Mouse (Mus musculus): ENCODE data around the gene Fbln2. TPM values are rescaled to one million over a fixed set of nuclear protein-coding genes. Genes with fewer than 3 reads are reported as not detected.
A peak's percentile ranks its signal among the peaks of the same experiment; 100 is the strongest.
"Not testable (repeated sequence)": the region's sequence is repeated elsewhere in the genome, so short reads cannot be mapped to it uniquely, and the experiment has no call there.

The Fbln2 gene
- polyA plus RNA-seq (2012) = 0.07 TPM in 1 of 2 replicates, not detected in the other

DNA sequence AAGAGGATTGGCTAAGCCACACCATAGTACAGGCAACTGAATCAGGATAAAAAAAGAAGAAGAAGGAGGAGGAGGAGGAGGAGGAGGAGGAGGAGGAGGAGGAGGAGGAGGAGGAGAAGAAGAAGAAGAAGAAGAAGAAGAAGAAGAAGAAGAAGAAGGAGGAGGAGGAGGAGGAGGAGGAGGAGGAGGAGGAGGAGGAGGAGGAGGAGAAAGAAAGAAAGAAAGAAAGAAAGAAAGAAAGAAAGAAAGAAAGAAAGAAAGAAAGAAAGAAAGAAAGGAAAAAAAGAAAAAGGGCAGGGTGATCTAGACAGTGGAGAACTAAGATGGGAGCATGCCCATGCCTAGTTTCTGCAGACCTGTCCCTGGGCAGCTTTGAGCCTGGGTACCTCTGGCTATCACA, at the start of gene Fbln2:
Fbln2 (plus strand) TSS at position 301 of the 400 bp plus-strand sequence.
- H3K4me3 ChIP-seq (replicated peaks) = peak within 1 kb of the TSS; percentile 10
- H3K27me3 ChIP-seq (ENCODE audit: control insufficient read depth) = peaks cover 36% of the 10 kb centered on the region
- H3K4me1 ChIP-seq (ENCODE audit: control insufficient read depth); H3K9me3 ChIP-seq (ENCODE audit: control insufficient read depth, low read length); H3K36me3 ChIP-seq (ENCODE audit: control insufficient read depth): not testable (repeated sequence)

DNA sequence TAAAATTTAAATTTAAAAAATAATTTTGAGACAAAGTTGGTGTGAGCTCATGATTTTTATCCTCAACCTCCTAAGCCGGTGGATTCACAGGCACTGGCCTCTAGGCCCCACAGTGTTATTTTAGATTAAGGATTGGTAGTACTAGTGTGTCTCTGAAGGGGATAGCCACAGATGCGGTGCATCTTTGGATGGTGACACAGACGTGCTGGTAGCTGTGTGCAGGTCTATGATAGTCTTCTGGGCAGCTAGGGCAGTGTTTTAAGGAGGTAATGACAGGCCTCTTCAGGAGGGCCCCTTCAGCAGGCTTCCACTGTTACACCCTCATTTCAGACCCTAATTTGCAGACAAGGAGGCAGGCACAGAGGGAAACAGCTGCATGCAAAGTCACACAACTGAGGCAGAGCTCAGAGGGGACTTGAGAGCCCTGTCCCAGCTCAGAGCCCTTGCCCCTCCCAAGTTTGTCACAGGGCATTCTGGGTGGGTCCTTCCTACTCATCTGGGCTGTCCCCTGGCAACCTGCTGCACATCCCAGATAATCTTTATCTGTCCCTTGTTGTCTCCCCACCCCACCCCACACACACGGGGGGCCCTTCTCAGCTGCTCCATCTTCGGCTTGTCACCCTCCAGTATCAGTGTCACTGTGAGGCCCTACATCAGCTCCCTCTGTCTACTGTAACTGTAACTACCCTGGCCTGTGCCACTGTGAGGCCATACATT, 48.9 kb upstream of the Fbln2 start:
- Histone ChIP-seq H3K9me3 (ENCODE audit: control insufficient read depth, low read length) (peaks cover 4% of the 10 kb centered on the region), H3K4me3 (replicated peaks) (peak overlapping the region; percentile 50), H3K27me3 (ENCODE audit: control insufficient read depth) (no peaks in the 10 kb centered on the region), H3K4me1 (ENCODE audit: control insufficient read depth) (peaks cover 94% of the 10 kb centered on the region), H3K36me3 (ENCODE audit: control insufficient read depth) (peaks cover 81% of the 10 kb centered on the region)
- peak; percentile 92 for TF ChIP-seq GATA1 (IDR thresholded peaks at IDR 0.05; ENCODE audit: low read length)
- peak; percentile 91 for TF ChIP-seq TAL1 (IDR thresholded peaks at IDR 0.05; ENCODE audit: low read length)

DNA sequence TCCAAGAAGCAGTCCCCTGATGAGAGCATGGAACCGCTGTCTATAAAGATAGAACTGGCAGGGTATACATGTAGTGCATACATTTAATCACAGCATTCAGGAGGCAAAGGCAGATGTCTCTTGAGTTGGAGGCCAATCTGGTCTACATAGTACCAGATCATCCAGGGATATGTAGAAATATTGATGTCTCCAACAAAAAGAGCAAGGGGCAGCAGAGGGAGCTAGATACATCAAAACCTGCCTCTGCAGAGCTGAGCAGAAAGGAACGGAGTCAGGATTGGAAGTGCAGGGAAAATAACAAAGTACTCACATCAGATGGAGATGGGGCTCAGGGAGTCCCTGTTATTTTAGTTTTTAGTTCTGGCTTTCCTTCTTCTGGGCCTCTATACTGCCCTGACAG, 47.7 kb upstream of the Fbln2 start:
- Histone ChIP-seq H3K36me3 (ENCODE audit: control insufficient read depth) (peaks cover 81% of the 10 kb centered on the region), H3K27me3 (ENCODE audit: control insufficient read depth) (no peaks in the 10 kb centered on the region), H3K4me3 (replicated peaks) (no peak overlapping the region), H3K9me3 (ENCODE audit: control insufficient read depth, low read length) (peaks cover 4% of the 10 kb centered on the region), H3K4me1 (ENCODE audit: control insufficient read depth) (peaks cover 82% of the 10 kb centered on the region)
- TF ChIP-seq TAL1 (IDR thresholded peaks at IDR 0.05; ENCODE audit: low read length) = no peak
- no peak for TF ChIP-seq GATA1 (IDR thresholded peaks at IDR 0.05; ENCODE audit: low read length)

DNA sequence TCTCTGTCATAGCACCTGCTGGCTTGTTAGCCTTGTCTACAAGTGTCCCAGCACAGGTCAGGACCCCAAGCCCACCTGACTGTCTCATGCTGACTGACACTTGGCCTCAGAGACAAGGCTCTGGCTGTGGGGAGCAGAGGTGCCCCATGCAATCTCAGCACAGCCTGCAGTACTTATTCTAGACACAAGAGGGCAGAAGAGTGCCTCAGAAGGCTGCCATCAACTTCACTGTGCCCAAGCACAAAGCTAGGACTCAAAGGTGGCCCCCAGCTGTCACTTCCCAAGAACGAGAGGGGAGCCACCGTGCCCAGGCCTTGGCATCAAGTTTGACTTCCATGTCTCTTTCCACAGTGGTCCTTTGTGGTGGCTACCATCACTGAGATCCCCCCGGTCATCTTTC, 47.0 kb upstream of the Fbln2 start:
- peaks cover 76% of the 10 kb centered on the region for H3K4me1 ChIP-seq (ENCODE audit: control insufficient read depth)

DNA sequence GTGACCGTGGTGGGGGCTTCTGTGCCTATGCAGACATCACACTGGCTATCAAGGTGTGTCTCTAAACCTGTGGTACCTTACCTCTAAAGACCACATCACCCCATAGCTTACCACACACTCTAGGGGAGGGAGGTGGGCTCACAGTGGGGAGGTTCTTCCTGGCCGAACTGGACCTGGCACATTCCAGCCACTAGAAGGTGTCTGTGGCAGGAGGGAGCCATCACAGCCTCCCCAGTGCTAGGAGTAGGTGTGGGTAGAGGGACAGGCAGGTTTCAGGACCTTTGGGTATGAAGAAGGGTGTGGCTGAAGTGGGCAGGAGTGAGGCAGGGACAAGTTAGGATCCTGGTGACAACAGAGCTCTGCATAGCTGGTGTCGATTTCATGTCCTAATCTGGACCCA, 44.4 kb upstream of the Fbln2 start:
- no peaks in the 10 kb centered on the region for H3K27me3 ChIP-seq (ENCODE audit: control insufficient read depth)
- no peak for TF ChIP-seq TAL1 (IDR thresholded peaks at IDR 0.05; ENCODE audit: low read length)
- TF ChIP-seq GATA1 (IDR thresholded peaks at IDR 0.05; ENCODE audit: low read length) = no peak

More for the DNA sequence above, 47.0 kb upstream of the Fbln2 start:
- no peaks in the 10 kb centered on the region for H3K27me3 ChIP-seq (ENCODE audit: control insufficient read depth)
- H3K4me3 ChIP-seq (replicated peaks) = no peak overlapping the region
- peaks cover 4% of the 10 kb centered on the region for H3K9me3 ChIP-seq (ENCODE audit: control insufficient read depth, low read length)
- H3K36me3 ChIP-seq (ENCODE audit: control insufficient read depth) = peaks cover 81% of the 10 kb centered on the region
- TF ChIP-seq GATA1 (IDR thresholded peaks at IDR 0.05; ENCODE audit: low read length) = no peak

DNA sequence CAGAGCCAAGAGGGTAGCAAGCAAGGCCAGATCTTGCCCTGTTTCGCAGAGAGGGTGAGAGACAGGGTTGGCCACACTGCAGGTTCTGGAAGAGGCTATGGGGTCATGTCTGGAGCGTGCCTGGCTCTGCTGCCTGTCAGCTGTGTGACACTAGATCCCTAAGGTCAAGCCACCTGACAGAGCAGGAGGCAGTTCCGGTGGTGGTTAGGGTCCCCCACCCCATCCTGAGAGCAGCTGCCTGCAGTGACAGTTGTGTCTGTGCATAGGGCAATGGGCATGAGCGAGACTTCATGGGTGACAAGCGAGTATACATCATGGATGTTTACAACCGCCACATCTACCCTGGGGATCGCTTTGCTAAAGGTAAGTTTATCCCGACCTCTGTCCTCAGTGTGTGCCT, 43.1 kb upstream of the Fbln2 start:
- Histone ChIP-seq H3K27me3 (ENCODE audit: control insufficient read depth) (no peaks in the 10 kb centered on the region), H3K9me3 (ENCODE audit: control insufficient read depth, low read length) (no peaks in the 10 kb centered on the region), H3K36me3 (ENCODE audit: control insufficient read depth) (peaks cover 88% of the 10 kb centered on the region), H3K4me1 (ENCODE audit: control insufficient read depth) (peaks cover 51% of the 10 kb centered on the region), H3K4me3 (replicated peaks) (no peak overlapping the region)
- TF ChIP-seq TAL1 (IDR thresholded peaks at IDR 0.05; ENCODE audit: low read length) = no peak
- no peak for TF ChIP-seq GATA1 (IDR thresholded peaks at IDR 0.05; ENCODE audit: low read length)

More for the DNA sequence above, 44.4 kb upstream of the Fbln2 start:
- Histone ChIP-seq H3K4me3 (replicated peaks) (no peak overlapping the region), H3K9me3 (ENCODE audit: control insufficient read depth, low read length) (no peaks in the 10 kb centered on the region), H3K4me1 (ENCODE audit: control insufficient read depth) (peaks cover 54% of the 10 kb centered on the region), H3K36me3 (ENCODE audit: control insufficient read depth) (peaks cover 79% of the 10 kb centered on the region)

DNA sequence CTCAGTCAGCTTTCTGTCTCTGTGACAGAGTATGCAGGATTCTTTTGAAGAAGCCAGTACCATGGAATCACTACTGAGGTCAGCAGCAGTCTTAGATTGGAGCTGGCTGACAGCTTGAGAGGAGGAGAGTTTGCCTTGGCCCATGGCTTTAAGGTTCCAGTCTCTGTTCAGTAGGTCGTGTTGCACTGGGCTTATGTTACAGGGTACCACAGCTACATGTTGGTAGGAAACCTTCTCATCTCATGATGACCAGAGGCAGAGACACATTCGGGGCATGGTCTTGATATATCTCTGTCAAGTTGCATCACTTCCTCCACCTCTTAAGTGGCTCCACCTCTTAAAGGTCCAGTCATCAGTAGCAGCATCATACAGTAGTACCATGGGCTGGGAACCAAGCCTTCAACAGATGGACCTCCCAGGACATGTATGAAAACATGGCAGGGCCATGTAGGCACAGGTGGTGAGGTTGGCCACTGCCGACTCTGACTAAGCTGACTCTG, 40.8 kb upstream of the Fbln2 start:
- no peak overlapping the region for H3K4me3 ChIP-seq (replicated peaks)
- TF ChIP-seq GATA1 (IDR thresholded peaks at IDR 0.05; ENCODE audit: low read length) = no peak
- no peak for TF ChIP-seq TAL1 (IDR thresholded peaks at IDR 0.05; ENCODE audit: low read length)
- peaks cover 31% of the 10 kb centered on the region for H3K4me1 ChIP-seq (ENCODE audit: control insufficient read depth)
- H3K36me3 ChIP-seq (ENCODE audit: control insufficient read depth) = peaks cover 70% of the 10 kb centered on the region
- no peaks in the 10 kb centered on the region; the same call in 1 of the 2 replicates for H3K27me3 ChIP-seq (ENCODE audit: control insufficient read depth)
- no peaks in the 10 kb centered on the region for H3K9me3 ChIP-seq (ENCODE audit: control insufficient read depth, low read length)

DNA sequence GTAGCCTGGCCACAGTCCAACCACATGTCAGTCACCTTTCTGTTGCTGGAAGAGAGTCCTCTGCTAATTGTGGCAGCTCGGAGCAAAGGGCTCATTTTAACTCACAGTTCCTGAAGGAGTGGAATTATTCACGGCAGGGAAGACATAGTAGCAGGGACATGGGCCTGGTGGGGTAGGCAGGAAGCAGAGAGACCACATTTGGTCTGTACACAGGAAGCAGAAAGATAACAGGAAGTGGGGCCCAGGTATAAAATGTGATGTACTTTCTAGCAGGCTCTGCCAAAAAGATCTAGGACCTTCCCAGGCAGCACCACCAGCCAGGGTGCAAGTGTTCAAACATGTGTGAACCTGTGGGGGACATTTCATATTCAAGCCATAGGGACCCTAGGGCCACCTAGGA, 39.9 kb upstream of the Fbln2 start:
- Histone ChIP-seq H3K9me3 (ENCODE audit: control insufficient read depth, low read length) (no peaks in the 10 kb centered on the region), H3K27me3 (ENCODE audit: control insufficient read depth) (peaks cover 2% of the 10 kb centered on the region), H3K36me3 (ENCODE audit: control insufficient read depth) (peaks cover 61% of the 10 kb centered on the region), H3K4me3 (replicated peaks) (no peak overlapping the region), H3K4me1 (ENCODE audit: control insufficient read depth) (peaks cover 26% of the 10 kb centered on the region)
- TF ChIP-seq TAL1 (IDR thresholded peaks at IDR 0.05; ENCODE audit: low read length) (no peak), GATA1 (IDR thresholded peaks at IDR 0.05; ENCODE audit: low read length) (no peak)

DNA sequence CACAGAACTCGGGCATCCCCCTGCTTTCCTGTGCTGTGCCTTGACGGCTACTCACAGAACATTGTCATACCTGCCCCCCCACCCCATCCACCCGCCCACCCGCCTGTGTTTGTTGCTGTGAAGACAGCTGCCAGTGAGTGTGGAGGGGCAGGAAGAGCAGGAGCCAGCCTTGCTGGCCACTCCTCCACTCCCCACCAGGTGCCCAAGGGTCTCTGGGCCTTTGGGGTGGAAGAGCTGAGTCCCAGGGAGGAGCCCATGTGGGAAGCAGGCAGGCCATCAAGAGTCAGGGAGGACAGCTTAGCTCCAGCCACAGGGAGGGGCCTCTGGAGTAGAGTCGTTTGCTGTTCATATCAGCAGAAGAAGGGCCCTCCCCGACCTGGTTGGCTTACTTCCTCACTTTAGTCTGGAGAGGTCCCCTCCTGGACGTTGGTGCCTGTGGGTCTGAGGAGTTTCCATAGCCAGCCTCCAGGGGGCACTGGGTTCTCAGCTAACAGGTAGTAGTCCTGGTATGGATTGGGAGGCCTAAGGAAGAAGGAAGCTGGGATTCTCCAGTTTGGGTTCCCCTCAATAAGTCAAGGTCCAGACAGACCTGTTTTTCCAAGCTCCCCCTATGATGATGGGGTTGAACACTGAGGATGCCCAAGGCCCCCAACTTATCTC, 38.9 kb upstream of the Fbln2 start:
- Histone ChIP-seq H3K4me1 (ENCODE audit: control insufficient read depth) (peaks cover 24% of the 10 kb centered on the region), H3K9me3 (ENCODE audit: control insufficient read depth, low read length) (no peaks in the 10 kb centered on the region), H3K4me3 (replicated peaks) (no peak overlapping the region), H3K27me3 (ENCODE audit: control insufficient read depth) (peaks cover 2% of the 10 kb centered on the region), H3K36me3 (ENCODE audit: control insufficient read depth) (peaks cover 51% of the 10 kb centered on the region)
- TF ChIP-seq TAL1 (IDR thresholded peaks at IDR 0.05; ENCODE audit: low read length) (no peak), GATA1 (IDR thresholded peaks at IDR 0.05; ENCODE audit: low read length) (no peak)

Data from erythroblast, embryonic 14.5 days (primary cell).